Mouse (Mus musculus) kidney, postnatal 4 days (tissue): ENCODE results near the gene Arsk.

ENCODE experiments used
- DNase-seq, 2 experiments: peaks; one replicate each; pipeline ENCODE4 v3.0.0; 2021; ENCODE audit warnings: mixed read lengths in 2 of 2

The Arsk gene

DNA sequence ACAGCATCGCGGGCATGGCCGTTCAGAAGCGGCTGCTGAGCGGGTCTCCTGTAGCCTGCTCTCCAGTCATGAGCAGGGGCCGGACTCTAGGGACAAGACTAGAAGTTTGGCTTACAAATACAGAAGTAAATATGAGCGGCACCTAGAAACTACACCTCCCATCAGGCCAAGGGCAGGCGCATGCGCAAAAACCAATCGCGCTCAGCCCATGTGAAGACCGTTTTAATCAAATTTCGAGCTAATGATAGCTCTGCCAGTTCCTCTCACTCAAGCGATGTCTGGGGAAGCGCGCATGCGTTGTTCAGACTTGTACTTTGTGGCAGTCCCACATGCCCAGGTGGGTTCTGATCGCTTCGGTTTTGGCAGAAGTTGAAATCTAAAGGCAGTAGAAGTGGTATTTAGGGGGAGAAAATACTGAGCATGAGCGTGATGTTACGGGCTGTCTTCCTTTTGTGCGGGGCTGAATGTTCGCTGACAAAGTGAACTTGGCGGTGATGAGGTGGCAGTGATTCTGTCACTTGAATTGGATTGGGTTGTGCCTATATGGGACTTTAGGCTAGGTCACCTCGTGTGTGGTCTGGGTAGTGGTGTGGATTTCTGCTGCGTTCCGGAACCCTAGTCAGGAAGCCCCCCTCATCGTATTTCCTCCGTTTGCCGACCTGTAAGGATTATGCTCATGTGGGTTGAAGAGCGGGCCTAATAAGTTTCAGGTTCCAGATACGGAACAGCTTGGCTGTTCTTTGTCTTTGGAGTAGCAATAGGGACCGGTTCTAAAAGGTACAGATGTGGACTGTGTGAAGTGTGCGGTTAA is at the start of gene Arsk, which contains the start of gene Ttc37:
Gene Arsk, minus strand, starts transcription at position 168 of the 811 bp plus-strand sequence.
Gene Ttc37, plus strand, starts transcription at position 242 of the 811 bp plus-strand sequence.
- DNase-seq: peak; percentile 95 to 97

DNA sequence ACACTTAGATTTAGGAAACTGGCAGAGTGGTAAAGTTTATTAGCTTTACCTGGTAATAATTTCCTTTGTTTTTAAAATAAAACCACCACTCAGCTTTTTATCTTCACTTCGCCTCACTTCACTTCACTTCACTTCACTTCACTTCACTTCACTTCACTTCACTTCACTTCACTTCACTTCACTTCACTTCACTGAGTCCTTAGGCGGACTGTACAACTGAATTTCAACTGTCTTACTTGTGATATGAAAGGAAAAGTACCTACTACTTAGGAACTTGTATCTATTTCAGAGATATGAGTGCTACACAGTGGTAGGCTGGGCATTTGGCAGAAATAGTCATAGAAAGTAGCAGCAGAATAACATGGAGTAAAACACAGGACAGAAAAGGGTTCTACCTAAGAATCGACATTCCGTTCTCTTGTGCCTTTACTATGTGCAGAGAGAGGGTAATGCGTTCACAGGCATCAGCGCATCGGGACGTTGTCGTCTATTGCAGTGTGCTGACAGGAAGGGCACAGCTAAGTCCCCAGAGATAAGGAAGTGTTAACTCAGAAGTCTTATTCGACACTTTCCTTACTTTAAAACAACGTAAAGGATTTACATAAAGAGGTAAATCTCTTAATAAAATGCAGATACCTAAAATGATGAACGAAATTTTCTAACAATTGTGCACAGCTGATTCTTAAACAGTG is 42.8 kb upstream of the Arsk start:
- no peak for DNase-seq

GRCm38 (mm10) chr13:76138862-76139261 is 40.4 kb upstream of the Arsk start:
- no peak for DNase-seq

- no peak for DNase-seq
Observed at GRCm38 (mm10) chr13:76132415-76132814, 34.0 kb upstream of the Arsk start.

DNA sequence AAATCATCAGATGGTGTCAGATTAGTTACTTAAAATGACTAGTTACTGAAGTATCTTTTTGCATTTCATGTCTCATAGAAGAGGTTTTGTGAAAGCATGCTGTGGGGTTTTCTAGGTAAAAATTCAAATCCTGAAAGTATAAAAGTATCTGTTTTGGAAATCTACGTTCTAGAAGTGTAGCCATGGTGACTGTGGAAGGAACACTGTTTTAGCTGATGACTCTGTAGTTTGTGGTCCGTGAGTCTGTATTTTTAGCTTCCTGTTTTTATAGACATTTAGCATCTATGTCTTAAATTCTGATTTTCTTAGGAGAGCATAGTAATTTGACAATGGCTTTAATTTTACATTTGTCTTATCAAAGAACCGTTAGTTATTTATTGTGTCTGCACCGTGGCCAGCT is 30.3 kb upstream of the Arsk start:
- DNase-seq: no peak

DNA sequence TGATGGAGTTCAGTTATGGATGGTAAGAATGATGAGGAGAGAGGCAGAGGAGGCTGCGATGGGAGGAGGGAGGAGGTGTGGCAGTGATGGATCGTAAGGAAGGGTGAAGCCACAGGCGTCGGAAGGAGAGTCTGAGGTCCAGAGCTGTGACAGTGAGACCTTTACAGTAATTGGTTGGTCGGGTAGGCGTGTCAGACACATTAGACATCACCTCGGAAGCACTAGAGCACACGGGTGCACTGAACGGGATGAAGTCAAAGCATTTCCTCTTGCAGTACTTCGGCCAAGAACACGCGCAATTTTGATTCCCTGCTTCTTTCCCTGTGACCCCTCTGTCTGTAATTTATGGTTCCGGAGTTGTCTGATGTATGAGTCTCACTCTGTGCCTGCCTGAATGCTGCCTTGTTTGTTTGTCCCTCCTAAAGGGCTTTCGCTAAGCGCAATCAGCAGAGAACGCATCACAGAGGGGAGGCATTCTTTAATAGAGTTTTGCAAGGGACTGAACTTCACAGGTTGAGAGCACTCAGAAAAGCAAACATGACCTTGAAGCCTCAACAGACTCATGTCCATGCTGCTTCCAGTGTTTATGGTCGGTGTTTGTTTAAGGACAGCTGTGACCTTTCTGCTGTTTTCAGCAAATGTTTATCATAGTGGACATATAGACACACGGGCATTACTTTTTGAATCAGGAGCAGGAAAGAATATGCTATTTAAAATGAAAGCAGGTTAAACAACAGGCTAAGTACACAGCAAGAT is 10.8 kb upstream of the Arsk start:
- DNase-seq: no peak

DNA sequence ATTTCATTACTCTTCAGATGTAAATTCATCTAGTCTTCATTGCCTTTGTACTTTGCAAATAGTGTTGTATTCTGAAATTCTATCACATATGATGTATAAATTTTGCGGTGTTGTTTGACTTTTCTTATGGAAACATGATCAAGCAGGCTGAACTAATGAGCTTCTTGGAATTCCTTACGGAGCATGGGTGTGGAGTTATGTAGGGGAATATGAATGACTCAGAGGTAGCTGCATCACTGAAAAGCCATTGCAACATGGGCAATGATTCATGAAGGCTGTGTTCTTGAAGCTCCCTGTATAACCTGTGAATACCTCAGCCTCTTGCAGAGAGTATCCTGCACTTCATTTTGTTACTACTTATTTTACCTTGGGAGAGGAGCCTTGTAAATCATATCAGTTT is 3.5 kb upstream of the Arsk start:
- DNase-seq: no peak

- DNase-seq: peak in 1 of 2 experiments; percentile 74
Observed at GRCm38 (mm10) chr13:76098116-76098492, 356 bp downstream of the Arsk start.

GRCm38 (mm10) chr13:76074323-76074722 is 24.1 kb downstream of the Arsk start:
- DNase-seq: no peak

DNA sequence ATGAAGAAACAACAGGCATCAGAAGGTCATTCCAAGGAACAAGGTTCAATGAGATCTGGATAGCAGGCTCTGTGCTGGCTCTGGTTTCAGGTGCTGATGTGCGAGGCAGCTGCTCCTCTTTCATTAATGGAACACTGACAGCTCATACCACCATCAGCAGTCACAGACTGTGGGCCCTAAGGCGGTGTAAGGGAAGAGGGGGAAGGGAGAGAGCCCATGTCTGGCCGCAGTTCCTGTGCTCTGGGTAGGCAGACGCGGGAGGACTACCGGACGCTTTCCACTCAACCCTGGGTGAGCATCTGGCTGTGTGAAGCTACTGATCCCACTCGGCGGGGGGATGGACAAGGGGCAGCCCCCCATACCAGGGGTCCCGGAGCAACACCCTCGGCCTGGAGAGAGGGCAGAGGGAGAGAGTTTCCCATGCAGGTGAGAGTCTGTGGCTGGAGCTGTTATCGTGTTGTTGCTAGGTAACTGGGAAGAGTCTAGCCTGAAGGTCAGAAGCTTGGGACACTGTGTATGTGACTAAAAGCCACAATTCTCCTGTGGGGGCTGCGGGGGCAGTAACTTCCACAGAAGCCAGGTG is 34.0 kb downstream of the Arsk start:
- DNase-seq: peak in 1 of 2 experiments; percentile 11

DNA sequence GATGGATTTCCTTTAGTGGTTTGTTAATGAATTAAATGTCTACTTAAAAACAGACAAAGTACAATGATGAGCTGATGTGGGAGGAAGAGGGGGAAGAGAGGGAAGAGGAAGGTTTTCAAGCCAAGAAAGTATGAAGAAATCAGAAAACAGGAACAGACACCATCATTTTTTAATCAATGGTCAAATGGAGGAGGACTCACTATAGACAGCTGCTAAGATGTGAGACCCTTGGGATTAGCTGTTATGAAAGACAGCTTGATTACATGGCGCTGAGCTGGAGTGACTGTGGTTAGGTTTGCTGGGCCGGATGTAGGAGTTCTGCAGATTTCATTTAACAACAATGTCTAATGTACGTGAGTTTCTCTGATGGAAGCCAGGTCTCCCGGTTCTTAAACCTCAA is 34.9 kb downstream of the Arsk start:
- DNase-seq: no peak

GRCm38 (mm10) chr13:76062569-76062968 is 35.9 kb downstream of the Arsk start:
- no peak for DNase-seq

DNA sequence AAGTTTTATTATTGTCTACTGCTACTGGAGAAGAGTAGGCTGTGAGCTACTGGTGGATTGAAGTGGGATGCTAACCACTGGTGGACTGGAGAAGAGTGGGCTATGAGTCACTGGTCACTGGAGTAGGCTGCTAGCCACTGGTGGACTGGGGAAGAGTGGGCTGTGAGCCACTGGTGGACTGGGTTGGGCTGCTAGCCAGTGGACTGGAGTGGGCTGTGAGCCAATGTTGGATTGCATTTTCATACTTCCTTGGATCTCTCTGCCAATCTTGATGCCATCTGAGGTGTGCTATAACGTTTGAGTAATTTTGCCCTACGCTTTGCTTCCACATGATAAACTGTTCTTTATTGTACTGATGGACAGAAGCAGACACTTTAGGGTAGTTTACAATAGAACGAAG is 36.3 kb downstream of the Arsk start:
- no peak for DNase-seq

- DNase-seq: no peak
Observed at GRCm38 (mm10) chr13:76059591-76059990, 38.9 kb downstream of the Arsk start.

DNA sequence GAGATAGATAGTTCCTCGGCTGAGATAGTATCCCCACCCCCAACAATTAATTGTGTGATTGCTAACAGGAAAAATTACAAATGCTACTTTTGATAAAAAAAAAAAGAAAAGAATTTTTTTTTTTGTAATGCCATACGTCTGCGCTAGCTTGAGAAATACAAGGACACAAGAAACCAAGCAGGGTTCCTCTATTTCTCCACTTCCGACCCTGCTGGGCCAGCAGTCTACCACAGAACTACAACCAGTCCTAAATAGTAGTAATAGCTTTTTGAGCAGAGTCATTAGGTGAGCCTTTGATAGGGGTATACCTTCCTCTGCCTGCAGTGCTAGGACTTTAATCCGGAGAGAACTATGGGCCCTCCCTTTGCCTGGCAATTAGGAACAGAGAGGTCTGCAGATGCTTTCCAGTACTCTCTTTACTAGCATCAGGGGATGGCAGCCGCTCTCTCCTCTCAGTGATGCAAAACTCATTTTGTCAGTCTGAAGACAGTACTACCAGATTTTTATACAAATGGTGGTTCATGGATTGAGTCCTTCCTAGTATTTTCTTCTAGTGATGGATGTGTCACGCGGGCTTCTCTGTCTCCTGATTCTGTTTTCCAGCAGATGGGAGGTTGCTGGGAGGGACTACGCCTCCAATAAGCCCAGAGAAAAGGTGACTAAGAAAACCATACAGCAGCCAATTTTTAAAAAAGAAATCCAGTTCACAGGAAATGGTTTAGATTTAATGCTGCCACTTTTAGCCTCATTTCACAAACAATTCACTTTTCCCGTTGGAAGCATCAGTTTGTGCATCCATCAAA is 41.0 kb downstream of the Arsk start:
- DNase-seq: no peak

DNA sequence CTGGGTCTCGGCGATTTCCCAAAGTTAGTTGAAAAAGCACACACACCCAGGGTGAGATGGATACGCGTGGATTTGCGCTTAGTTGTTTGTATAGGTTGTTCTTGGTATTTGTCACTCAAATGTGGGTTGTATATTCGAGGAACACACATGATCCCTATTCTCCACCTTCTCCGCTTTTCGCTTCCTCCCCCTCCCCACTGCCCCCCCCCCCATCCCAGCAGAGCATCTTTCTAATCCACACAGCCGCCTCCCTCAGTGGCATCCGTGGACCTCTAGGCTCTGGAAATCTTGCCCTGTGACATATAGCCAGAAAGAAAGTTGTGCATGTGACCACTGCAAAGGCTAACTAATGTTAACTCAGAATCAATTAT is 41.6 kb downstream of the Arsk start, which contains the start of gene Gpr150:
Gene Gpr150, minus strand, starts transcription at position 101 of the 371 bp plus-strand sequence.
- no peak for DNase-seq

- peak; percentile 73 to 84 for DNase-seq
Observed at GRCm38 (mm10) chr13:76056261-76056724, 42.2 kb downstream of the Arsk start.

DNA sequence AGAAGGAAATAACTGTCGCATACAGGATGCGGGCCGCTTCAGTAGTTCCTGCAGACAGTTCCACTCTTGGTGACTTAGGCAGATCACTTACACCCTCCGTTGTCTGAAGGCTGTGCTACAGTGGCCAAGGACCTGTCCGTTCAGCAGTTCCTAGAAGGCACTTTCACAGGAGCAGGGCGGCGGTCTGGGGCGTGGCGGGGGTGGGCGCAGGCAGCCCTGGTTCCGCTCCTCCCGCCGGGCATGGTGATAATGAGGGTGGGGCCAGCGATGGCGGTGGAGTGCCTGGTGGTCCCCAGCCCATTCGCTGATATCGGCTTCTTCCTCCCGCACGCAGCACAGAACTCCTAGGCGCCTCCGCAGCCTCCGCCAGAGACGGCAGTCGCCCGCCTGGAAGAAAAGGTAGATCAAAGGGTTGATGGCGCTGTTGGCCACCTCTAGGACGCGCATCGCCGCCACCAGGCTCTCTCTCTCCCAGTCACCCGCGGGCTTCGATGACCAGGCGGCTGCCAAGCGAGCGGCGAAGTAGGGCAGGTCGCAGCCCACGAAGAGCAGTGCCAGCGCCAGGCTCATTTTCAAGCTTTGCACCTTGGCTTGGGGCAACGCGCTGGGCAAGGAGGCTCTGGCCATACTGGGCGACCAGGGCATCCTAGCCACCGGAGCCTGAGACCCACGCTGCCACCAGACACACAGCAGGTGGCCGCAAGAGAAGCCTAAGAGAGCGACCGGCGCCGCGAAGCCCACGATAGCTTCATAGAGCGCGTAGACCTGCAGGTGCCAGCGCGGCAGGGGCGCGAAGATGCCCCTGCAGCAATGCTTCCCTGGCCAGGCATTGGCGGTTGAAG is 42.8 kb downstream of the Arsk start:
- peak; percentile 29 to 59 for DNase-seq

- no peak for DNase-seq
Observed at GRCm38 (mm10) chr13:76044971-76045370, 53.5 kb downstream of the Arsk start.

- DNase-seq: no peak
Observed at GRCm38 (mm10) chr13:76042455-76042854, 56.0 kb downstream of the Arsk start.

- DNase-seq: no peak
Observed at GRCm38 (mm10) chr13:76024588-76024987, 73.9 kb downstream of the Arsk start.
